Mouse (Mus musculus) myocyte (in vitro differentiated cells): ENCODE measurements around the gene Etfb.

Experiments
- CEBPB ChIP-seq: IDR thresholded peaks from 2 replicates; pipeline ENCODE4 v1.6.1; 2011; ENCODE audit warnings: mild to moderate bottlenecking, moderate library complexity; ENCODE audit not compliant: poor library complexity, insufficient read depth, severe bottlenecking
- MAX ChIP-seq: IDR thresholded peaks from one replicate; pipeline ENCODE4 v1.6.1; 2011; ENCODE audit warnings: low read depth, mild to moderate bottlenecking, control low read depth
- MYOD1 ChIP-seq, 3 experiments: IDR thresholded peaks; one replicate each; pipeline ENCODE4 v1.6.1; 2011; ENCODE audit warnings: control low read depth in 2 of 3, low read depth in 2 of 3, mild to moderate bottlenecking in 2 of 3, moderate library complexity in 1 of 3; ENCODE audit not compliant: insufficient read length in 2 of 3, control insufficient read depth in 1 of 3
- POLR2A ChIP-seq: IDR thresholded peaks from one replicate; pipeline ENCODE4 v1.6.1; 2011; ENCODE audit warnings: low read depth, mild to moderate bottlenecking, control low read depth, moderate library complexity; ENCODE audit not compliant: insufficient read length
- POLR2AphosphoS2 ChIP-seq: IDR thresholded peaks from one replicate; pipeline ENCODE4 v1.6.1; 2011; ENCODE audit warnings: low read depth, control low read depth; ENCODE audit not compliant: insufficient read length
- TCF3 ChIP-seq: IDR thresholded peaks from one replicate; pipeline ENCODE4 v1.6.1; 2011; ENCODE audit warnings: low read depth, control low read depth; ENCODE audit not compliant: insufficient read length
- USF1 ChIP-seq: IDR thresholded peaks from one replicate; pipeline ENCODE4 v1.6.1; 2011; ENCODE audit warnings: low read depth, mild to moderate bottlenecking, control low read depth, moderate library complexity

DNA sequence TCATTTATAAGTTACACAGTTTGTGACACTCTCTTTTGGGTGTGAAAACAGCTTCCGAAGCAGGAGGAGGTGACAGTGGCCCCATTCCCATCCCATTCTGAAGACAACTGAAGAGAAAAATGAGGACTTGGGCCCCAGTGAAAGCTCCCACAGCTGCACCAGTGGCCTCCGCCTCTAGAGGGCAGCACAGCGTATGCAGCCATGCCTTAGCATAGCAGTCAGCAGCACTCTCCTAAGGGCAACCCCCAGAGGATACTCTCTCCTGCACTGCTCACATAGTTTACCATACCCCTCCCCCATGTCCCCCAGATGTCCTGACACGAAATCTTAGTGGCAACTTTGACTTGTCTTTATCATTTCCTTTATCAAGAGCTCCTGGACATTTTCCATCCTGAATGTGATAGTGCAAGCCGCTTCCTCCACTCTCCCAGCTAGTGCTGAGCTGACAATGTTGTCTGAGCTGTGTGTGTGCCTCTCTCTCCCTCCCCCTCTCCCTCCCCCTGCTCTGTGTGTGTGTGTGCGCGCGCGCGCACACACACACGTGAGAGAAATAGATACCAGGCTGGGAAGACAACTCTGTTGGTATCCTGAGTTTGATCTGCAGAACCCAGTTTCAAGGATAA, 20.8 kb upstream of the Etfb start:
- TF ChIP-seq POLR2A, result no peak
- no peak for TF ChIP-seq USF1
- TF ChIP-seq CEBPB, result no peak
- TF ChIP-seq MAX, result no peak
- TF ChIP-seq MYOD1 (IDR thresholded peaks at IDR 0.05; ENCODE audit: control insufficient read depth in 1 of 3, insufficient read length in 2 of 3, low read depth in 2 of 3), result no peak
- TF ChIP-seq POLR2AphosphoS2, result no peak
- TF ChIP-seq TCF3, result no peak
